Mouse (Mus musculus) spleen, adult 2 months (tissue): ENCODE measurements around the gene Plcb4. TPM values are rescaled to one million over a fixed set of nuclear protein-coding genes. Genes with fewer than 3 reads are reported as not detected.
"Not testable (repeated sequence)": the region's sequence is repeated elsewhere in the genome, so short reads cannot be mapped to it uniquely, and the experiment has no call there.

Experiments
- DNase-seq, 2 experiments: peaks; one replicate each; pipeline versions ENCODE4 v3.0.0 to v3.0.0-alpha.2; 2012 to 2021; ENCODE audit warnings: low spot score in 2 of 2, low read depth in 1 of 2
- H3K27ac ChIP-seq: fragments of 200-500 bp; 2 replicates; pipeline ENCODE4 v1.5.1; 2012; ENCODE audit warnings: low read length, inconsistent platforms; ENCODE audit not compliant: insufficient read depth
- H3K27me3 ChIP-seq: fragments of 200-500 bp; 2 replicates; pipeline ENCODE4 v1.6.1; 2012; ENCODE audit warnings: mild to moderate bottlenecking, moderate library complexity, low read length, inconsistent platforms; ENCODE audit not compliant: control insufficient read depth, insufficient read depth
- H3K36me3 ChIP-seq: fragments of 200-500 bp; 2 replicates; pipeline ENCODE4 v1.6.1; 2012; ENCODE audit warnings: mild to moderate bottlenecking, low read length, inconsistent platforms; ENCODE audit not compliant: control insufficient read depth, insufficient read depth
- H3K4me1 ChIP-seq: fragments of 200-500 bp; 2 replicates; pipeline ENCODE4 v1.6.1; 2011; ENCODE audit warnings: inconsistent platforms; ENCODE audit not compliant: control insufficient read depth, insufficient read depth, insufficient read length
- H3K4me3 ChIP-seq: fragments of 200-500 bp; 2 replicates; pipeline ENCODE4 v1.5.1; 2011; ENCODE audit warnings: mild to moderate bottlenecking, inconsistent platforms; ENCODE audit not compliant: insufficient read depth, insufficient read length; ENCODE audit errors: extremely low read depth
- CTCF ChIP-seq: fragments of 200-500 bp; IDR thresholded peaks from 2 replicates; pipeline ENCODE4 v1.5.1; 2011; ENCODE audit warnings: mild to moderate bottlenecking, inconsistent platforms; ENCODE audit not compliant: insufficient read depth, insufficient read length, insufficient replicate concordance; ENCODE audit errors: extremely low read depth
- POLR2A ChIP-seq: fragments of 200-500 bp; IDR thresholded peaks from 2 replicates; pipeline ENCODE4 v1.6.1; 2011; ENCODE audit warnings: low read depth, low read length, inconsistent platforms
- WGBS: fragments of 180-500 bp; shearing (Covaris S2); methylation state at CpG from one replicate; pipeline ENCODE4 v1.1.7; 2018; 5-methylcytosine and 5-hydroxymethylcytosine counted together
- polyA plus RNA-seq: library from polyadenylated mRNA; depleted of rRNA; stranded (reverse); fragments of >200 nt; gene quantifications from 2 replicates; pipeline ENCODE4 v1.2.3, GENCODE M21; 2012

Gene Plcb4
- polyA plus RNA-seq, 1 experiment = 2.4 TPM

GRCm38 (mm10) chr2:135887805-135888204 lies 229.0 kb downstream of the Plcb4 start:
- no peaks in the 10 kb centered on the region for H3K27me3 ChIP-seq
- no peaks in the 10 kb centered on the region for H3K4me1 ChIP-seq
- WGBS = 70% methylated on average over 2 of the region's 2 CpGs
- no peak for DNase-seq
- H3K4me3 ChIP-seq = no peak overlapping the region
- no peak for TF ChIP-seq CTCF
- TF ChIP-seq POLR2A = no peak
- no peaks in the 10 kb centered on the region for H3K36me3 ChIP-seq
- H3K27ac ChIP-seq = no peak overlapping the region

GRCm38 (mm10) chr2:135888206-135888605 lies 229.4 kb downstream of the Plcb4 start:
- Histone ChIP-seq H3K4me3 (no peak overlapping the region), H3K27me3 (no peaks in the 10 kb centered on the region), H3K36me3 (no peaks in the 10 kb centered on the region), H3K4me1 (no peaks in the 10 kb centered on the region), H3K27ac (no peak overlapping the region)
- WGBS = 78% methylated on average over 4 of the region's 4 CpGs
- TF ChIP-seq CTCF (no peak), POLR2A (no peak)
- no peak for DNase-seq

- H3K4me3 ChIP-seq = no peak overlapping the region
- TF ChIP-seq POLR2A (no peak), CTCF (no peak)
- no peaks in the 10 kb centered on the region for H3K36me3 ChIP-seq
- no peaks in the 10 kb centered on the region for H3K27me3 ChIP-seq
- WGBS = 92% methylated on average over 10 of the region's 10 CpGs
- no peak for DNase-seq
- no peak overlapping the region for H3K27ac ChIP-seq
- H3K4me1 ChIP-seq = no peaks in the 10 kb centered on the region
Measured at GRCm38 (mm10) chr2:135888767-135889166, 230.0 kb downstream of the Plcb4 start.

- no peaks in the 10 kb centered on the region for H3K36me3 ChIP-seq
- H3K4me3 ChIP-seq = no peak overlapping the region
- no peak for TF ChIP-seq POLR2A
- no peak for TF ChIP-seq CTCF
- DNase-seq = no peak
- H3K4me1 ChIP-seq = no peaks in the 10 kb centered on the region
- no peak overlapping the region for H3K27ac ChIP-seq
- no peaks in the 10 kb centered on the region for H3K27me3 ChIP-seq
- 75% methylated on average over 1 of the region's 1 CpGs for WGBS
Measured at GRCm38 (mm10) chr2:135890083-135890482, 231.3 kb downstream of the Plcb4 start.

GRCm38 (mm10) chr2:135891097-135891496 lies 232.3 kb downstream of the Plcb4 start:
- H3K4me1 ChIP-seq = no peaks in the 10 kb centered on the region

GRCm38 (mm10) chr2:135891686-135892085 lies 232.9 kb downstream of the Plcb4 start:
- Histone ChIP-seq H3K4me3 (no peak overlapping the region), H3K27ac (no peak overlapping the region), H3K36me3 (no peaks in the 10 kb centered on the region), H3K4me1 (no peaks in the 10 kb centered on the region), H3K27me3 (no peaks in the 10 kb centered on the region)
- WGBS = 87% methylated on average over 5 of the region's 5 CpGs
- DNase-seq = no peak
- TF ChIP-seq POLR2A (no peak), CTCF (no peak)

More at GRCm38 (mm10) chr2:135891097-135891496, 232.3 kb downstream of the Plcb4 start:
- no peaks in the 10 kb centered on the region for H3K27me3 ChIP-seq
- H3K27ac ChIP-seq = no peak overlapping the region
- no peak for TF ChIP-seq POLR2A
- TF ChIP-seq CTCF = no peak
- no peaks in the 10 kb centered on the region for H3K36me3 ChIP-seq
- WGBS = 85% methylated on average over 10 of the region's 10 CpGs
- peak in 1 of 2 experiments; percentile 3 for DNase-seq
- no peak overlapping the region for H3K4me3 ChIP-seq

GRCm38 (mm10) chr2:135894582-135894981 lies 235.8 kb downstream of the Plcb4 start:
- no peaks in the 10 kb centered on the region for H3K27me3 ChIP-seq
- no peak for TF ChIP-seq CTCF
- no peak for TF ChIP-seq POLR2A
- no peak overlapping the region for H3K4me3 ChIP-seq
- WGBS = 92% methylated on average over 2 of the region's 2 CpGs
- H3K36me3 ChIP-seq = no peaks in the 10 kb centered on the region
- no peaks in the 10 kb centered on the region for H3K4me1 ChIP-seq
- no peak for DNase-seq
- no peak overlapping the region for H3K27ac ChIP-seq

- Histone ChIP-seq H3K27ac (no peak overlapping the region), H3K4me1 (no peaks in the 10 kb centered on the region), H3K27me3 (no peaks in the 10 kb centered on the region), H3K4me3 (no peak overlapping the region), H3K36me3 (no peaks in the 10 kb centered on the region)
- TF ChIP-seq POLR2A = no peak
- no peak for TF ChIP-seq CTCF
- WGBS = 84% methylated on average over 4 of the region's 4 CpGs
- DNase-seq = no peak
Measured at GRCm38 (mm10) chr2:135898025-135898424, 239.2 kb downstream of the Plcb4 start.

- H3K27me3 ChIP-seq, H3K36me3 ChIP-seq, H3K4me1 ChIP-seq, H3K27ac ChIP-seq, DNase-seq, H3K4me3 ChIP-seq: not testable (repeated sequence)
- 89% methylated on average over 4 of the region's 4 CpGs for WGBS
Measured at GRCm38 (mm10) chr2:135899931-135900330, 241.1 kb downstream of the Plcb4 start.
